Mouse (Mus musculus) intestine, postnatal 0 days (tissue): Measurements from ENCODE around the gene Dcaf6. TPM values are rescaled to one million over a fixed set of nuclear protein-coding genes. Genes with fewer than 3 reads are reported as not detected.

Experiments used
- ATAC-seq: fragments of 200-750 bp; cut with Nextera tagmentation; 2 replicates; pipeline ENCODE4 v1.8.0; 2017; ENCODE audit warnings: mild to moderate bottlenecking, moderate TSS enrichment, moderate library complexity
- H3K27ac ChIP-seq: fragments of 300-500 bp; sonication (generic); 2 replicates; pipeline ENCODE4 v1.5.1; 2014; ENCODE audit warnings: mild to moderate bottlenecking, low read depth, low read length, moderate library complexity
- H3K27me3 ChIP-seq: fragments of 300-500 bp; sonication (generic); replicated peaks from 2 replicates; pipeline ENCODE4 v1.6.1; 2014; ENCODE audit warnings: low read length, mixed read lengths; ENCODE audit not compliant: control insufficient read depth, insufficient read depth
- H3K36me3 ChIP-seq: fragments of 300-500 bp; sonication (generic); 2 replicates; pipeline ENCODE4 v1.6.1; 2014; ENCODE audit warnings: mild to moderate bottlenecking, moderate library complexity; ENCODE audit not compliant: control insufficient read depth, insufficient read depth
- H3K4me1 ChIP-seq: fragments of 300-500 bp; sonication (generic); replicated peaks from 2 replicates; pipeline ENCODE4 v1.6.1; 2014; ENCODE audit warnings: antibody characterized with exemption, low read length, mixed read lengths; ENCODE audit not compliant: control insufficient read depth, insufficient read depth
- H3K4me2 ChIP-seq: fragments of 300-500 bp; sonication (generic); replicated peaks from 2 replicates; pipeline ENCODE4 v1.6.1; 2014; ENCODE audit warnings: low read depth, mild to moderate bottlenecking, moderate library complexity
- H3K4me3 ChIP-seq: fragments of 300-500 bp; sonication (generic); 2 replicates; pipeline ENCODE4 v1.5.1; 2014; ENCODE audit warnings: low read depth, low read length
- H3K9ac ChIP-seq: fragments of 300-500 bp; sonication (generic); 2 replicates; pipeline ENCODE4 v1.6.1; 2014; ENCODE audit warnings: mild to moderate bottlenecking, low read depth, low read length
- H3K9me3 ChIP-seq: fragments of 300-500 bp; sonication (generic); 2 replicates; pipeline ENCODE4 v1.6.1; 2016; ENCODE audit warnings: mixed run types; ENCODE audit not compliant: control insufficient read depth
- CTCF ChIP-seq: sonication (generic); IDR thresholded peaks from 2 replicates; pipeline ENCODE4 v1.5.1; 2016; ENCODE audit warnings: low read depth, mild to moderate bottlenecking, control low read depth, antibody characterized with exemption, moderate library complexity
- WGBS: fragments of 180-500 bp; shearing (Covaris S2); extraction: QIAGEN DNeasy Blood & Tissue Kit; methylation state at CpG from one replicate; pipeline ENCODE4 v1.1.7; 2014; 5-methylcytosine and 5-hydroxymethylcytosine counted together
- polyA plus RNA-seq: library from polyadenylated mRNA; unstranded; fragments of >200 nt; fragmentation: Nextera tagmentation; extraction: Ambion mirVana; gene quantifications from 2 replicates; pipeline ENCODE4 v1.2.1, GENCODE M21; 2015

Gene Dcaf6
- polyA plus RNA-seq, 1 experiment from 2014 or later = 8.2 TPM

DNA sequence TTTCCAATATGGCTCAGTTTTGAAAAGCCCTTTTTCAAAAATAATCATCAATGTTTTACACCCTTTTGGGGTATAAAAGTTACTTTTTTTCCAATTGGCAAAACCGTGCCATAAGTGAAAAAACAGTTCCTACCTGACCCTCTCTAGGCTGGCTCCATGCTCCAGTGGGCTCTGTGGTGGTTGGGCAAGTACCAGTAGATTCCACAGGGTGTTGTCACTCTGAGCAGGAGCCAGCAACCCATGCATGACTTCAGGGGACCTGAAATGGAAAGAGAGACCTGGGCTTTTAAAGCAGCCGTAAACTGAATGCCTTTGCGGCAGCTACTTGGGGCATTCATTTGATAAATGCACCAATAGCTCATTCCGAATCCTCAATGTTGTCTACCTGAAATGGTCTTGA lies 89.3 kb downstream of the Dcaf6 start:
- Histone ChIP-seq H3K36me3 (peaks cover 5% of the 10 kb centered on the region; the same call in 1 of the 2 replicates), H3K9ac (no peak overlapping the region), H3K9me3 (no peaks in the 10 kb centered on the region), H3K27ac (no peak overlapping the region), H3K4me1 (no peaks in the 10 kb centered on the region), H3K4me2 (no peak overlapping the region), H3K27me3 (no peaks in the 10 kb centered on the region), H3K4me3 (no peak overlapping the region)
- ATAC-seq = no peak
- whole genome bisulfite sequencing = 97% methylated on average over 4 of the region's 4 CpGs
- no peak for TF ChIP-seq CTCF

DNA sequence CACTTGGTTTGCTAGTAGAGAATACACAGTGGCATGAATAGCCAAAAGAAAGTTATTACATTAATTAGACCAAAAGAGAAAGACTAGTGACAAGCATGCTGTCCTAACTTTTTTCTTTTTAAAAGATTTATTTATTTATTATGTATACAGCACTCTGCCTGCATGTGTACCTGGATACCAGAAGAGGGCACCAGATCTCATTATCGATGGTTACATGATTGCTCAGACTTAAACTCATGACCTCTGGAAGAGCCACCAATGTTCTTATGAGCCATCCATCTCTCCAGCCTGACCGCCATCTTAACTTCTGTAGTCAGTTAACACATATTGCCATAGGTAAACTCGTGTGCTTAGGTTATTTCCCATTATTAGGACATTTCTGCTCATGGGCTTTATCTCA lies 95.2 kb downstream of the Dcaf6 start:
- H3K9ac ChIP-seq = no peak overlapping the region
- WGBS = 96% methylated on average over 3 of the region's 3 CpGs
- H3K27ac ChIP-seq = no peak overlapping the region
- no peak for ATAC-seq
- H3K9me3 ChIP-seq = no peaks in the 10 kb centered on the region
- H3K4me1 ChIP-seq = no peaks in the 10 kb centered on the region
- no peaks in the 10 kb centered on the region for H3K27me3 ChIP-seq
- H3K4me2 ChIP-seq = no peak overlapping the region
- peak; percentile 30; the same call in 1 of the 2 replicates for TF ChIP-seq CTCF
- H3K4me3 ChIP-seq = no peak overlapping the region
- no peaks in the 10 kb centered on the region; the same call in 1 of the 2 replicates for H3K36me3 ChIP-seq

DNA sequence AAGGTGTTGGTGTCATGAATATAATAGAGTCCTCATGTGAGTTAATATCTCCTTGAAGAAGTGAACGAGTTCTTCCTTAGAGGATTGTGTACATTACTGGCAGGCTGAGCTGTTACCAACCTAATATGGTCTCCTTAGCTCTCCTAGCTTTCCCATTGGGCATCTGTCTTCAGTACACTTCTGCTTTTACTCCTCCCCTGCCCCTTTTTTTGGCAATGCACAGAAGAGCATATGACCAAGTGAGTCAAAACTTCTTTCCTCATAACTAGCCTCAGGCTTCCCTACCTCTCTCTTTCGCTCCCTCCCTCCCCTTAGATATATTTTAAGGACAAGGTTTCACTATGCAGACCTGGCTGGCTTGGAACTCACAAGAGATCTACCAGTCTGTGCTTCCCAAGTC lies 97.0 kb downstream of the Dcaf6 start:
- H3K4me3 ChIP-seq = no peak overlapping the region
- no peaks in the 10 kb centered on the region; the same call in 1 of the 2 replicates for H3K36me3 ChIP-seq
- H3K4me2 ChIP-seq = no peak overlapping the region
- no peaks in the 10 kb centered on the region for H3K27me3 ChIP-seq
- 72% methylated on average over 2 of the region's 2 CpGs for WGBS
- no peak overlapping the region for H3K27ac ChIP-seq
- no peak overlapping the region for H3K9ac ChIP-seq
- TF ChIP-seq CTCF = no peak
- no peak for ATAC-seq
- no peaks in the 10 kb centered on the region for H3K4me1 ChIP-seq
- no peaks in the 10 kb centered on the region for H3K9me3 ChIP-seq

- no peak for TF ChIP-seq CTCF
- ATAC-seq = no peak
- 20% methylated on average over 2 of the region's 2 CpGs for WGBS
- no peaks in the 10 kb centered on the region for H3K9me3 ChIP-seq
- H3K27me3 ChIP-seq = no peaks in the 10 kb centered on the region
- no peak overlapping the region for H3K9ac ChIP-seq
- H3K36me3 ChIP-seq = 0 out of 2 replicates have a peak, but pooled peaks cover 5% of the 10 kb centered on the region
- no peak overlapping the region for H3K4me3 ChIP-seq
- no peaks in the 10 kb centered on the region for H3K4me1 ChIP-seq
- no peak overlapping the region for H3K4me2 ChIP-seq
- no peak overlapping the region for H3K27ac ChIP-seq
Measured at GRCm38 (mm10) chr1:165356347-165356746, 103.9 kb downstream of the Dcaf6 start.

DNA sequence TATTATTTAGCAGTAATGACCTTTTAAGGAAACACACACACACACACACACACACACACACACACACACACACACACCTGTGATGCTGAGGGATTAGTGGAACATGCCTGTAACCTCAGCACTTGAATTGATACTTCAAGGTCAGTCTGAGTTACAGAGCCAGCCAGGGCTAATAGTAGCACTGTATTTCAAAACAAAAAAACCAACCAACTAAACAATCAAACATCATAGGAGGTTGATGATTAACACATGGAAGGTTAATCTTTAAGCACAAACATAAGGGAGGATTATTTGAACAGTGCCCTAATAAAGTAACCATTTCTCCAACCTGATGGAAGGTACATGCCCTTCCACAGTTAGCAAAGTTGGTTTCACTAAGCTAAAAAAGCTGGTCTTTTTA lies 111.6 kb downstream of the Dcaf6 start:
- H3K36me3 ChIP-seq = peaks cover 12% of the 10 kb centered on the region; the same call in 1 of the 2 replicates
- H3K4me2 ChIP-seq = no peak overlapping the region
- peak; percentile 60 for ATAC-seq
- H3K9me3 ChIP-seq = no peaks in the 10 kb centered on the region
- no peaks in the 10 kb centered on the region for H3K4me1 ChIP-seq
- H3K27ac ChIP-seq = no peak overlapping the region
- no peak overlapping the region for H3K9ac ChIP-seq
- TF ChIP-seq CTCF = no peak
- no peaks in the 10 kb centered on the region for H3K27me3 ChIP-seq
- H3K4me3 ChIP-seq = no peak overlapping the region

GRCm38 (mm10) chr1:165344453-165344852 lies 115.8 kb downstream of the Dcaf6 start:
- Histone ChIP-seq H3K4me2 (no peak overlapping the region), H3K9me3 (no peaks in the 10 kb centered on the region), H3K4me1 (no peaks in the 10 kb centered on the region), H3K9ac (no peak overlapping the region), H3K27ac (no peak overlapping the region), H3K36me3 (no peaks in the 10 kb centered on the region), H3K27me3 (no peaks in the 10 kb centered on the region), H3K4me3 (no peak overlapping the region)
- 76% methylated on average over 4 of the region's 4 CpGs for WGBS
- no peak for TF ChIP-seq CTCF
- ATAC-seq = no peak

- peak; percentile 80 for ATAC-seq
- 50% methylated on average over 7 of the region's 7 CpGs for WGBS
Measured at GRCm38 (mm10) chr1:165342126-165342525, 118.1 kb downstream of the Dcaf6 start.

More at GRCm38 (mm10) chr1:165342126-165342525, 118.1 kb downstream of the Dcaf6 start:
- Histone ChIP-seq H3K36me3 (peaks cover 4% of the 10 kb centered on the region), H3K9ac (no peak overlapping the region), H3K27ac (0 out of 2 replicates have a peak overlapping the region, but pooled peaks have one; percentile 36), H3K27me3 (no peaks in the 10 kb centered on the region), H3K4me1 (no peaks in the 10 kb centered on the region), H3K4me2 (peak overlapping the region; percentile 14), H3K9me3 (no peaks in the 10 kb centered on the region), H3K4me3 (no peak overlapping the region)
- TF ChIP-seq CTCF = no peak
